Mouse (Mus musculus) stomach, postnatal 0 days (tissue): ENCODE data around the gene Cav3.

Experiments
- CTCF ChIP-seq: IDR thresholded peaks from 2 replicates; pipeline ENCODE4 v1.5.1; 2016; ENCODE audit warnings: antibody characterized with exemption, low read depth, mild to moderate bottlenecking, moderate library complexity
- EP300 ChIP-seq: optimal IDR thresholded peaks from 2 replicates; pipeline ENCODE3; 2016; ENCODE audit warnings: antibody characterized with exemption

- no peak for TF ChIP-seq EP300
- TF ChIP-seq CTCF = no peak
Measured at GRCm38 (mm10) chr6:112491521-112491920, 32.2 kb downstream of the Cav3 start.
